Comparison of ENCODE assay signal across 17 mouse cellular contexts in genomic region chr14:103079209-103079977, GRCm38 (mm10). TPM values are rescaled to one million over a fixed set of nuclear protein-coding genes. Genes with fewer than 3 reads are reported as not detected.
DNase-seq lines count a peak whose midpoint lies in the region; ATAC-seq and TF ChIP-seq lines count a peak whose summit lies in the region.
"Had no signal": no experiment of that assay in that cellular context is flagged by ENCODE, and none has a peak within 500 bp of the region (broad histone marks: within the 10 kb centered on the region; RNA-seq: fewer than 3 reads in every experiment).

No protein-coding gene starts in this region.

- H3K4me3 ChIP-seq in hindbrain, embryonic 14.5 days (replicated peaks; ENCODE audit: low read length): no peak overlapping the region
- H3K4me3 ChIP-seq in hindbrain, embryonic 10.5 days: no peak overlapping the region
- H3K4me3 ChIP-seq in midbrain, postnatal 0 days (ENCODE audit: low read depth, low read length): no peak overlapping the region
- no peak overlapping the region for H3K4me3 ChIP-seq in midbrain, embryonic 16.5 days (ENCODE audit: low read depth, low read length)
- no peak overlapping the region for H3K4me3 ChIP-seq in neural tube, embryonic 15.5 days (replicated peaks)
- H3K4me3 ChIP-seq: embryonic facial prominence, embryonic 15.5 days; heart, embryonic 15.5 days; midbrain, embryonic 10.5 days had no signal

- no peaks in the 10 kb centered on the region for H3K9me3 ChIP-seq in hindbrain, embryonic 14.5 days (ENCODE audit: control insufficient read depth, low read length)
- H3K9me3 ChIP-seq in hindbrain, embryonic 10.5 days: no peaks in the 10 kb centered on the region
- H3K9me3 ChIP-seq in midbrain, postnatal 0 days (ENCODE audit: low read length): no peaks in the 10 kb centered on the region
- no peaks in the 10 kb centered on the region for H3K9me3 ChIP-seq in midbrain, embryonic 16.5 days (replicated peaks; ENCODE audit: control insufficient read depth, low read length, poor library complexity, severe bottlenecking)
- H3K9me3 ChIP-seq in neural tube, embryonic 15.5 days (replicated peaks): no peaks in the 10 kb centered on the region
- H3K9me3 ChIP-seq: embryonic facial prominence, embryonic 15.5 days; heart, embryonic 15.5 days; midbrain, embryonic 10.5 days had no signal

- 79% methylated on average over 9 of the region's 9 CpGs for WGBS in hindbrain, embryonic 14.5 days
- 88% methylated on average over 9 of the region's 9 CpGs for WGBS in hindbrain, embryonic 10.5 days
- WGBS in midbrain, postnatal 0 days: 85% methylated on average over 9 of the region's 9 CpGs
- 83% methylated on average over 9 of the region's 9 CpGs for WGBS in midbrain, embryonic 16.5 days
- WGBS in neural tube, embryonic 15.5 days: 66% methylated on average over 9 of the region's 9 CpGs

- H3K4me1 ChIP-seq in hindbrain, embryonic 14.5 days (replicated peaks; ENCODE audit: control insufficient read depth, insufficient read depth, low read length): no peaks in the 10 kb centered on the region
- H3K4me1 ChIP-seq in hindbrain, embryonic 10.5 days (replicated peaks): 0 out of 2 replicates have a peak, but pooled peaks cover 4% of the 10 kb centered on the region
- H3K4me1 ChIP-seq in midbrain, postnatal 0 days (ENCODE audit: insufficient read depth, low read length): no peaks in the 10 kb centered on the region
- H3K4me1 ChIP-seq in midbrain, embryonic 16.5 days (ENCODE audit: control insufficient read depth, insufficient read depth, low read length): no peaks in the 10 kb centered on the region
- 0 out of 2 replicates have a peak, but pooled peaks cover 6% of the 10 kb centered on the region for H3K4me1 ChIP-seq in neural tube, embryonic 15.5 days
- H3K4me1 ChIP-seq: embryonic facial prominence, embryonic 15.5 days; heart, embryonic 15.5 days had no signal

- DNase-seq in hindbrain, embryonic 14.5 days (ENCODE audit: low spot score): no peak
- no peak for DNase-seq in hindbrain, embryonic 10.5 days (ENCODE audit: low spot score)
- DNase-seq in midbrain, postnatal 0 days (ENCODE audit: low spot score): peak; percentile 45
- peak; percentile 82 to 90 for DNase-seq in cerebellum, postnatal 14 days
- DNase-seq in kidney, adult 18-20 months: no peak
- DNase-seq: adrenal gland, adult 2 months; gastrocnemius, postnatal 14 days; lung, embryonic 14.5 days; spleen, adult 18-20 months; thymus, adult 18-20 months had no signal

- ATAC-seq in hindbrain, embryonic 14.5 days (ENCODE audit: low FRiP score): peak; percentile 21; the same call in 1 of the 2 replicates
- no peak for ATAC-seq in midbrain, postnatal 0 days (ENCODE audit: low FRiP score)
- no peak for ATAC-seq in midbrain, embryonic 16.5 days
- ATAC-seq in neural tube, embryonic 15.5 days (ENCODE audit: low FRiP score): peak; percentile 57

- no peak overlapping the region for H3K27ac ChIP-seq in hindbrain, embryonic 14.5 days
- no peak overlapping the region for H3K27ac ChIP-seq in hindbrain, embryonic 10.5 days
- no peak overlapping the region for H3K27ac ChIP-seq in midbrain, postnatal 0 days (ENCODE audit: low read depth, low read length)
- H3K27ac ChIP-seq in midbrain, embryonic 16.5 days (ENCODE audit: low read length): no peak overlapping the region
- no peak overlapping the region for H3K27ac ChIP-seq in neural tube, embryonic 15.5 days (replicated peaks)
- H3K27ac ChIP-seq: embryonic facial prominence, embryonic 15.5 days; heart, embryonic 15.5 days; midbrain, embryonic 10.5 days had no signal

- TF ChIP-seq CTCF in midbrain, postnatal 0 days (IDR thresholded peaks at IDR 0.05): no peak

- no peaks in the 10 kb centered on the region for H3K27me3 ChIP-seq in hindbrain, embryonic 14.5 days (ENCODE audit: control insufficient read depth, insufficient read depth, low read length)
- no peaks in the 10 kb centered on the region for H3K27me3 ChIP-seq in hindbrain, embryonic 10.5 days (ENCODE audit: insufficient read depth, poor library complexity, severe bottlenecking)
- H3K27me3 ChIP-seq in midbrain, postnatal 0 days (ENCODE audit: insufficient read depth, low read length): no peaks in the 10 kb centered on the region
- H3K27me3 ChIP-seq in midbrain, embryonic 16.5 days (ENCODE audit: control insufficient read depth, insufficient read depth, low read depth, low read length): no peaks in the 10 kb centered on the region
- H3K27me3 ChIP-seq in neural tube, embryonic 15.5 days (replicated peaks): no peaks in the 10 kb centered on the region
- H3K27me3 ChIP-seq: embryonic facial prominence, embryonic 15.5 days; heart, embryonic 15.5 days had no signal

- H3K9ac ChIP-seq in hindbrain, embryonic 14.5 days: no peak overlapping the region
- H3K9ac ChIP-seq in midbrain, postnatal 0 days (replicated peaks; ENCODE audit: low read length, poor library complexity, severe bottlenecking): no peak overlapping the region
- H3K9ac ChIP-seq in midbrain, embryonic 16.5 days (ENCODE audit: low read depth, low read length): no peak overlapping the region
- no peak overlapping the region for H3K9ac ChIP-seq in neural tube, embryonic 15.5 days (replicated peaks)
- H3K9ac ChIP-seq: embryonic facial prominence, embryonic 15.5 days; heart, embryonic 15.5 days; lung, embryonic 14.5 days had no signal

- H3K36me3 ChIP-seq in hindbrain, embryonic 14.5 days (replicated peaks; ENCODE audit: control insufficient read depth, insufficient read depth): peaks cover 31% of the 10 kb centered on the region
- H3K36me3 ChIP-seq in hindbrain, embryonic 10.5 days: peaks cover 78% of the 10 kb centered on the region
- peaks cover 6% of the 10 kb centered on the region; the same call in 1 of the 2 replicates for H3K36me3 ChIP-seq in midbrain, postnatal 0 days (ENCODE audit: insufficient read depth, low read length)
- H3K36me3 ChIP-seq in midbrain, embryonic 16.5 days (ENCODE audit: control insufficient read depth, insufficient read depth, low read length): peaks cover 9% of the 10 kb centered on the region
- H3K36me3 ChIP-seq in neural tube, embryonic 15.5 days: peaks cover 15% of the 10 kb centered on the region

- no peak overlapping the region for H3K4me2 ChIP-seq in hindbrain, embryonic 14.5 days (replicated peaks)
- H3K4me2 ChIP-seq in midbrain, postnatal 0 days (ENCODE audit: low read depth, low read length, poor library complexity, severe bottlenecking): no peak overlapping the region
- no peak overlapping the region for H3K4me2 ChIP-seq in midbrain, embryonic 16.5 days (ENCODE audit: low read length)
- no peak overlapping the region for H3K4me2 ChIP-seq in neural tube, embryonic 15.5 days
- H3K4me2 ChIP-seq: embryonic facial prominence, embryonic 15.5 days; heart, embryonic 15.5 days; lung, embryonic 14.5 days had no signal

RNA-seq across cellular contexts. Expression of gene Cln5, which starts 9.4 kb away (rescaled TPM):
- polyA plus RNA-seq in hindbrain, embryonic 14.5 days (2014; fragmentation: Nextera tagmentation; extraction: Ambion mirVana): 14.7 and 17.0 TPM in 2 replicates
- polyA plus RNA-seq in hindbrain, embryonic 10.5 days (2016; fragmentation: Nextera tagmentation; extraction: Ambion mirVana): 23.5 and 28.8 TPM in 2 replicates
- total RNA-seq in midbrain, postnatal 0 days (2014; rRNA removed): 7.8 and 10.4 TPM in 2 replicates
- polyA plus RNA-seq in midbrain, postnatal 0 days (2015; fragmentation: Nextera tagmentation; extraction: Ambion mirVana): 10.6 and 11.5 TPM in 2 replicates
- polyA plus RNA-seq in midbrain, embryonic 16.5 days (2015; fragmentation: Nextera tagmentation; extraction: Ambion mirVana): 10.7 and 11.1 TPM in 2 replicates
- 12.9 and 15.9 TPM in 2 replicates for polyA plus RNA-seq in neural tube, embryonic 15.5 days (2015; fragmentation: Nextera tagmentation; extraction: Ambion mirVana)

RNA-seq across cellular contexts. Expression of gene Fbxl3, which starts 20.0 kb away (rescaled TPM):
- 34.5 and 36.2 TPM in 2 replicates for polyA plus RNA-seq in hindbrain, embryonic 14.5 days (2014; fragmentation: Nextera tagmentation; extraction: Ambion mirVana)
- polyA plus RNA-seq in hindbrain, embryonic 10.5 days (2016; fragmentation: Nextera tagmentation; extraction: Ambion mirVana): 13.1 and 14.2 TPM in 2 replicates
- total RNA-seq in midbrain, postnatal 0 days (2014; rRNA removed): 64.5 and 67.9 TPM in 2 replicates
- polyA plus RNA-seq in midbrain, postnatal 0 days (2015; fragmentation: Nextera tagmentation; extraction: Ambion mirVana): 20.2 and 22.5 TPM in 2 replicates
- polyA plus RNA-seq in midbrain, embryonic 16.5 days (2015; fragmentation: Nextera tagmentation; extraction: Ambion mirVana): 22.1 and 23.2 TPM in 2 replicates
- 18.5 and 20.0 TPM in 2 replicates for polyA plus RNA-seq in neural tube, embryonic 15.5 days (2015; fragmentation: Nextera tagmentation; extraction: Ambion mirVana)

RNA-seq across cellular contexts. Expression of gene Acod1, which starts 32.6 kb away (rescaled TPM):
- not detected in 2 replicates for polyA plus RNA-seq in hindbrain, embryonic 14.5 days (2014; fragmentation: Nextera tagmentation; extraction: Ambion mirVana)
- polyA plus RNA-seq in hindbrain, embryonic 10.5 days (2016; fragmentation: Nextera tagmentation; extraction: Ambion mirVana): not detected in 2 replicates
- not detected in 2 replicates for total RNA-seq in midbrain, postnatal 0 days (2014; rRNA removed)
- polyA plus RNA-seq in midbrain, postnatal 0 days (2015; fragmentation: Nextera tagmentation; extraction: Ambion mirVana): not detected in 2 replicates
- polyA plus RNA-seq in midbrain, embryonic 16.5 days (2015; fragmentation: Nextera tagmentation; extraction: Ambion mirVana): not detected in 2 replicates
- not detected in 2 replicates for polyA plus RNA-seq in neural tube, embryonic 15.5 days (2015; fragmentation: Nextera tagmentation; extraction: Ambion mirVana)
- total RNA-seq: adrenal gland, adult 2 months; gastrocnemius, postnatal 14 days; left cerebral cortex, adult 18-20 months had no signal
- polyA plus RNA-seq: embryonic facial prominence, embryonic 15.5 days; heart, embryonic 15.5 days; kidney, embryonic 14.5 days; lung, embryonic 14.5 days; midbrain, embryonic 10.5 days had no signal

Comparison
In these comparisons a context has a peak if more than half of its experiments do, and no peak if none do; other contexts are left out.
1. ATAC-seq: peak in hindbrain, embryonic 14.5 days (single experiment) and neural tube, embryonic 15.5 days (single experiment); none in midbrain, postnatal 0 days (single experiment) and midbrain, embryonic 16.5 days (single experiment).
2. DNase-seq: peak in midbrain, postnatal 0 days (single experiment) and cerebellum, postnatal 14 days (2 of 2); none in hindbrain, embryonic 14.5 days (single experiment), hindbrain, embryonic 10.5 days (single experiment) and kidney, adult 18-20 months (single experiment).